Mouse (Mus musculus) embryonic facial prominence, embryonic 11.5 days (tissue): ENCODE data around the gene Cryaa. TPM values are rescaled to one million over a fixed set of nuclear protein-coding genes. Genes with fewer than 3 reads are reported as not detected.

Experiments used
- ATAC-seq: fragments of 200-750 bp; cut with Nextera tagmentation; replicated peaks from 2 replicates; pipeline ENCODE4 v1.8.0; 2017; ENCODE audit warnings: low read depth; ENCODE audit not compliant: insufficient number of reproducible peaks, low FRiP score, low TSS enrichment
- DNase-seq: peaks from one replicate; pipeline ENCODE4 v3.0.0-alpha.2; 2015; ENCODE audit warnings: low spot score
- H3K27ac ChIP-seq: fragments of 300-500 bp; sonication (generic); replicated peaks from 2 replicates; pipeline ENCODE4 v1.5.1; 2014; ENCODE audit warnings: mild to moderate bottlenecking, low read depth, low read length, control low read depth
- H3K27me3 ChIP-seq: fragments of 300-500 bp; sonication (generic); 2 replicates; pipeline ENCODE4 v1.6.1; 2014; ENCODE audit warnings: mild to moderate bottlenecking, low read length, moderate library complexity, mixed read lengths; ENCODE audit not compliant: control insufficient read depth, insufficient read depth
- H3K36me3 ChIP-seq: fragments of 300-500 bp; sonication (generic); replicated peaks from 2 replicates; pipeline ENCODE4 v1.6.1; 2014; ENCODE audit warnings: low read depth, mild to moderate bottlenecking, low read length, moderate library complexity, mixed read lengths; ENCODE audit not compliant: control insufficient read depth, insufficient read depth
- H3K4me1 ChIP-seq: fragments of 300-500 bp; sonication (generic); 2 replicates; pipeline ENCODE4 v1.6.1; 2014; ENCODE audit warnings: low read length, mixed read lengths; ENCODE audit not compliant: control insufficient read depth, insufficient read depth
- H3K4me2 ChIP-seq: fragments of 300-500 bp; sonication (generic); 2 replicates; pipeline ENCODE4 v1.6.1; 2014; ENCODE audit warnings: low read depth, mild to moderate bottlenecking, control low read depth, low read length, moderate library complexity
- H3K4me3 ChIP-seq: fragments of 300-500 bp; sonication (generic); 2 replicates; pipeline ENCODE4 v1.5.1; 2014; ENCODE audit warnings: low read depth, low read length, control low read depth
- H3K9ac ChIP-seq: fragments of 300-500 bp; sonication (generic); replicated peaks from 2 replicates; pipeline ENCODE4 v1.6.1; 2014; ENCODE audit warnings: mild to moderate bottlenecking, control low read depth, low read length
- H3K9me3 ChIP-seq: fragments of 300-500 bp; sonication (generic); replicated peaks from 2 replicates; pipeline ENCODE4 v1.6.1; 2016; ENCODE audit warnings: mild to moderate bottlenecking, low read length, inconsistent platforms, mixed read lengths; ENCODE audit not compliant: control insufficient read depth
- WGBS: fragments of 180-500 bp; shearing (Covaris S2); extraction: QIAGEN DNeasy Blood & Tissue Kit; methylation state at CpG from one replicate; pipeline ENCODE4 v1.1.7; 2014; 5-methylcytosine and 5-hydroxymethylcytosine counted together
- polyA plus RNA-seq: library from polyadenylated mRNA; unstranded; fragments of >200 nt; fragmentation: Nextera tagmentation; extraction: Ambion mirVana; gene quantifications from 2 replicates; pipeline ENCODE4 v1.2.1, GENCODE M21; 2014

Cryaa gene
- 20.9 and 184 TPM in 2 replicates for polyA plus RNA-seq

GRCm38 (mm10) chr17:31677507-31677906, at the start of gene Cryaa:
Gene Cryaa (plus strand): TSS chr17:31677807.
- Histone ChIP-seq H3K4me3 (no peak within 1 kb of the TSS), H3K27me3 (no peaks in the 10 kb centered on the region), H3K4me1 (no peaks in the 10 kb centered on the region), H3K36me3 (no peaks in the 10 kb centered on the region), H3K9me3 (no peaks in the 10 kb centered on the region), H3K4me2 (no peak within 1 kb of the TSS), H3K9ac (no peak within 1 kb of the TSS), H3K27ac (no peak within 1 kb of the TSS)
- DNase-seq (no peak), ATAC-seq (no peak)
- WGBS = 75% methylated on average over 8 of the region's 8 CpGs

DNA sequence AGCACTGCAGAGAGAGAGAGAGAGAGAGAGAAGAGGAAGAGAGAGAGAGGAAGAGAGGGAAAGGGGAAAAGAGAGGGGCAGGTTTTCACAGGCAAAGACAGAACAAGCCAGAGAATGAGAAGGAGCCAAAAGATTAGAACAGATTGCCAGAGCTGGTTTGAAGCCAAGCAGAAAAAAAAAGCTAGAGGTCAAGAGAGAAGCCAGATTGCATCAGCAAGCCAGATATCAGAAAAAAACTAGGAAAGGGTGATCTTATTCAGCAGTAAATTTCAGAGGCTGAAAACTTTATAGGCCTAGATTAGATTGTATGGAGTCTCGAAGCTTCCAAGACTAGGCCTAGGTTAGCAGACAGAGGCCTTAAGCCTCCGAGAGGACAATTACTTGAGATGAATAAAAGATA, 49.6 kb upstream of the Cryaa start:
- H3K9ac ChIP-seq = no peak overlapping the region
- H3K27me3 ChIP-seq = no peaks in the 10 kb centered on the region
- no peaks in the 10 kb centered on the region for H3K36me3 ChIP-seq
- H3K9me3 ChIP-seq = no peaks in the 10 kb centered on the region
- ATAC-seq = no peak
- 98% methylated on average over 2 of the region's 2 CpGs for WGBS
- no peak overlapping the region for H3K4me3 ChIP-seq
- DNase-seq = no peak
- no peak overlapping the region for H3K27ac ChIP-seq
- H3K4me2 ChIP-seq = no peak overlapping the region
- no peaks in the 10 kb centered on the region for H3K4me1 ChIP-seq

DNA sequence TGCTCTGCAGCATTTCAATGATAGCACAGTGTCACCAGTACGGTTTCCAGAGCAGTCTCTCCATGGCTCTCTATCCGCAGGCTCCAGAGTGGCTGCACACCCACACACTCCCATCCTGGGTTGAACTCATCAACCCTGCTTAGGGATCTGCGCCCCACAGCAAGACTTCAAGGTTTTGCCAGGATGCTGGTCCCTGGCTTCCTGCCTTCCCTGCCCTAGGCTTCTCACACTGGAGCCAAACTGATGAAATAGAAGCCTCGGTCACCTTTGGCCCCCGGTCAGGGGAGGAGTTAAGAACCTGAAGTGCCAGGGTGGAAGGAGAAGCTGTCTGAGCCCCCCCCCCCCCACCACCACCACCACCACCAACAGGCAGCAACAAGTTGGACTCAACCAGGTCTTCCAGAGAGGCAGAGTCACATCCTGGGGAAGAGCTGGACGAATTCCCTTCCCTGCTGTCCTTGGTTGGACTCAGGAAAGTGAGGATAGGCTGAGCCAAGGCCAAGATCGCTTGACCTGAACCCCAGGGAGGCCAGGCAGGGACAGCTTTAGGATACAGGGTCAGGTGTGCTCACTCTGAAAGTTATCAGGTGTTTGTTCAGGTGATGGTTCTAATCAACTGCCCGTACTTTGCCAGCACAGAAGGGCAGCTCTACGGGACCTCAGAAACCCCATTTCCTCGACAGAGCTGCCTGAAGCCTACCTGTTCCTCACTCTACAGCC, 46.4 kb upstream of the Cryaa start:
- ATAC-seq (no peak), DNase-seq (no peak)
- no peaks in the 10 kb centered on the region for H3K4me1 ChIP-seq
- H3K4me3 ChIP-seq = no peak overlapping the region
- H3K27me3 ChIP-seq = peaks cover 8% of the 10 kb centered on the region
- H3K9me3 ChIP-seq = no peaks in the 10 kb centered on the region
- H3K4me2 ChIP-seq = no peak overlapping the region
- H3K9ac ChIP-seq = no peak overlapping the region
- H3K36me3 ChIP-seq = no peaks in the 10 kb centered on the region
- H3K27ac ChIP-seq = no peak overlapping the region
- 79% methylated on average over 10 of the region's 10 CpGs for WGBS

DNA sequence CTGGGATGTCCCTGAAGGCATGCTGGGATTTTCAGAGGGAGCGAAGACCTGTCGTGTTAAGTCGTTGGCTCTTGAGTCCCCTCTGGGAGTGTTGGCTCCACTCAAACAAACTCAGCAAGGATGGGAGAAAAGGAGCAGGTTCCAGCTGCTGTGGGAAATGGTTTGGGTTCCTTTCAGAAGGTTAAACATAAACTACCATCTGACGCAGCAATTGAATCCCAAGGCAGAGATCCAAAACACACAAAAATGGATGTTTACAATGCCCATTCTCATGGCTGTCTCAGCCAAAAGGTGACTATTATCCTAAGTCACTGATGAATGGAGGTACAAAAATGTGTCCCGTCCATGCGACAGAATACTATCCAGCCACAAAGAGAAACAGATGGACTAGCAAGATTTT, 44.6 kb upstream of the Cryaa start:
- Histone ChIP-seq H3K9ac (no peak overlapping the region), H3K4me2 (no peak overlapping the region), H3K4me1 (no peaks in the 10 kb centered on the region; the same call in 1 of the 2 replicates), H3K9me3 (no peaks in the 10 kb centered on the region), H3K27me3 (peaks cover 18% of the 10 kb centered on the region), H3K4me3 (no peak overlapping the region), H3K36me3 (no peaks in the 10 kb centered on the region), H3K27ac (no peak overlapping the region)
- DNase-seq = no peak
- no peak for ATAC-seq
- 80% methylated on average over 6 of the region's 6 CpGs for WGBS

- 77% methylated on average over 5 of the region's 5 CpGs for WGBS
- Histone ChIP-seq H3K9me3 (no peaks in the 10 kb centered on the region), H3K36me3 (no peaks in the 10 kb centered on the region), H3K27me3 (peaks cover 18% of the 10 kb centered on the region), H3K4me1 (no peaks in the 10 kb centered on the region; the same call in 1 of the 2 replicates), H3K9ac (no peak overlapping the region), H3K4me2 (no peak overlapping the region), H3K4me3 (no peak overlapping the region), H3K27ac (no peak overlapping the region)
- DNase-seq (no peak), ATAC-seq (no peak)
Observed at GRCm38 (mm10) chr17:31634896-31635295, 42.7 kb upstream of the Cryaa start.

DNA sequence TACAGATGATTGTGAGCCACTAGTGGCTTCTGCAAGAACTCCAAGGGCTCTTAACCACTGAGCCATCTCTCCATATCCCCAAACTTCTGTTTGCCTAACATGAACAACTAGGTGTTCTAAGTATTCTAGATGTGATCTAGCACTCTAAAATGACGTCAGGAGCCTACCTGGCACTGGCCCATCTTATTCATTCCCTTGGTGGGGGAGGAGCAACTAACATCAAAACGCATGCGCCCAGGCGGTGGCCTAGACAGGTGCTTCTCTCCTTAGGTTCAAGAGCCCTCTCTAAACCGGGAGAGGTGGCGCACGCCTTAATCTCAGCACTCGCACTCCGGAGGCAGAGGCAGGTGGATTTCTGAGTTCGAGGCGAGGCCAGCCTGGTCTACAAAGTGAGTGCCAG, 41.8 kb upstream of the Cryaa start:
- Histone ChIP-seq H3K27ac (no peak overlapping the region), H3K9me3 (no peaks in the 10 kb centered on the region), H3K4me1 (no peaks in the 10 kb centered on the region; the same call in 1 of the 2 replicates), H3K4me2 (no peak overlapping the region), H3K4me3 (no peak overlapping the region), H3K27me3 (peaks cover 18% of the 10 kb centered on the region), H3K9ac (no peak overlapping the region), H3K36me3 (no peaks in the 10 kb centered on the region)
- ATAC-seq = no peak
- DNase-seq = no peak
- WGBS = 55% methylated on average over 11 of the region's 11 CpGs

DNA sequence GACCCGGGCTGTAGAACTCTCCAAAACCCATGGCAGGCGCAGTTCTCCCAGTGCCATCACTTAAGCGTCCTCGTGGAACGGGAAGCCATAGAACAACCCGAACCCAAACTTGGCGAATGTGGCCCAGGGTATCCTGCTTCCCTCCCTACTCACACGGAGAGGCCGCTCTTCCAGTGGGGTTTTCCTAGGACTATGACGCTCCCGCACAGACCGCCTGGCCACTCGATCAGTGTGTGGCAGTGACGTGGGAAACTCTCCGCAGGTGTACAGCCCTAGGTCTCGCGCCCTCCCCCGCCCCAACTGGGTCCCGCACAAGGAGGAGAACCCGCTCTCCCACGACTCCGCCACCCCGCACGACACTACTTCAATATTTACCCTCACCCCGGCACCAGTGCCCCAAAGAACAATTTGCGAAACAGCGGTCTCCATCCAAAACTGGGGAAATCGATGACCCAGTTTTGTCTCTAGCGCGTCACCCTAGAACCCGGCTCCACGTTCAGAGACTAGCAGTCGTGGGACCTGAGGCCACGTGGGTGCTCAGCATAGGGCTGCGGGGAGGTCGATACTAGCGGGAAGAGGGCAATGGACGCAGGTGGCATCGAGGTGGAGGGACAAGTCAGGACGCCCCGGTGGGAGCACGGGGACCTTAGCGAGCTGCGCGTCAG, 41.2 kb upstream of the Cryaa start:
- H3K27me3 ChIP-seq = peaks cover 18% of the 10 kb centered on the region
- peak overlapping the region; percentile 49 for H3K4me3 ChIP-seq
- H3K9me3 ChIP-seq = no peaks in the 10 kb centered on the region
- ATAC-seq (peak; percentile 25; the same call in 1 of the 2 replicates), DNase-seq (no peak)
- no peaks in the 10 kb centered on the region for H3K36me3 ChIP-seq
- 5% methylated on average over 44 of the region's 45 CpGs for WGBS
- H3K4me1 ChIP-seq = no peaks in the 10 kb centered on the region; the same call in 1 of the 2 replicates
- peak overlapping the region; percentile 97 for H3K4me2 ChIP-seq
- peak overlapping the region; percentile 60 for H3K9ac ChIP-seq
- no peak overlapping the region for H3K27ac ChIP-seq
